Mouse (Mus musculus): ENCODE data around the gene Atrnl1. TPM values are rescaled to one million over a fixed set of nuclear protein-coding genes. Genes with fewer than 3 reads are reported as not detected.

The Atrnl1 gene
- polyA plus RNA-seq, 1 experiment from 2014 or later, result 0.55 TPM

DNA sequence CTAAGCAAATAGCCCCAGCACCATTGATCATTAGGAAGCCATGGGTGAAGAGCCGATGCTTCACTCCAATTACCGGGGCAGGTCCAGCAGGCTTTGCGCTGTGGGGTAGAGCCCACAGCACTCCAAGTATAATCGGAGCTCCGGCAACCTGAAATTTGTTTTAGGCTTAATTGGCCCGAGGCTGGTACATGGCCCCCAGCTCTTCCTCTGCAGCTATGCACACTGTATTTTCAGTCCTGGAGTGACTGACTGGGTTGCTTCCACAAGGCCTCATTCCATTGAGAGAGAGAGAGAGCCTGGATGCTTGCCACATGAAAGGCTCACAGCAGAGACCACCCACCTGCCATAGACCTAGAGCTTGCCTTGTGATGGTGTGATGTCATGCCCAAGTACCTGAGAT, 555.3 kb downstream of the Atrnl1 start:
- Histone ChIP-seq H3K36me3 (replicated peaks) (no peaks in the 10 kb centered on the region), H3K4me1 (replicated peaks) (no peaks in the 10 kb centered on the region), H3K9me3 (replicated peaks) (no peaks in the 10 kb centered on the region), H3K4me3 (replicated peaks) (no peak overlapping the region), H3K27me3 (no peaks in the 10 kb centered on the region), H3K4me2 (no peak overlapping the region), H3K9ac (no peak overlapping the region), H3K27ac (replicated peaks) (no peak overlapping the region)
- 75% methylated on average over 6 of the region's 6 CpGs for WGBS (ENCODE audit: insufficient replicate concordance)
- no peak for ATAC-seq (ENCODE audit: insufficient read depth)

- Histone ChIP-seq H3K4me2 (no peak overlapping the region), H3K36me3 (replicated peaks) (no peaks in the 10 kb centered on the region), H3K9ac (no peak overlapping the region), H3K27me3 (no peaks in the 10 kb centered on the region), H3K9me3 (replicated peaks) (no peaks in the 10 kb centered on the region), H3K4me1 (replicated peaks) (no peaks in the 10 kb centered on the region), H3K4me3 (replicated peaks) (no peak overlapping the region), H3K27ac (replicated peaks) (no peak overlapping the region)
- 73% methylated on average over 10 of the region's 10 CpGs for whole genome bisulfite sequencing (ENCODE audit: insufficient replicate concordance)
- ATAC-seq (ENCODE audit: insufficient read depth), result no peak
Observed at GRCm38 (mm10) chr19:58178410-58178809, 567.6 kb downstream of the Atrnl1 start.

- H3K27ac ChIP-seq (replicated peaks), result no peak overlapping the region
- no peak for ATAC-seq (ENCODE audit: insufficient read depth)
- no peaks in the 10 kb centered on the region for H3K27me3 ChIP-seq
- no peak overlapping the region for H3K4me2 ChIP-seq
- H3K9me3 ChIP-seq (replicated peaks), result no peaks in the 10 kb centered on the region
- H3K4me1 ChIP-seq (replicated peaks), result no peaks in the 10 kb centered on the region
- no peak overlapping the region for H3K9ac ChIP-seq
- H3K4me3 ChIP-seq (replicated peaks), result no peak overlapping the region
- H3K36me3 ChIP-seq (replicated peaks), result no peaks in the 10 kb centered on the region
- 16% methylated on average over 5 of the region's 5 CpGs for WGBS (ENCODE audit: insufficient replicate concordance)
Observed at GRCm38 (mm10) chr19:58180773-58181172, 569.9 kb downstream of the Atrnl1 start.

Small RNA genes lying within 50 kb of the gene (microRNA-seq; reads per million reads assigned to microRNA genes)
- not detected for gene Mir5623

Other genes starting within 250 kb of the Atrnl1 start
- 7.4 and 8.0 TPM in 2 replicates for gene Trub1, start 158.1 kb upstream of the Atrnl1 start, polyA plus RNA-seq (2015; fragmentation: Nextera tagmentation; extraction: Ambion mirVana)